Mouse (Mus musculus): ENCODE measurements around the gene Tmem114.

The Tmem114 gene

GRCm38 (mm10) chr16:8406708-8407107 is 18.2 kb downstream of the Tmem114 start:
- peak; percentile 27 to 49 for DNase-seq

DNA sequence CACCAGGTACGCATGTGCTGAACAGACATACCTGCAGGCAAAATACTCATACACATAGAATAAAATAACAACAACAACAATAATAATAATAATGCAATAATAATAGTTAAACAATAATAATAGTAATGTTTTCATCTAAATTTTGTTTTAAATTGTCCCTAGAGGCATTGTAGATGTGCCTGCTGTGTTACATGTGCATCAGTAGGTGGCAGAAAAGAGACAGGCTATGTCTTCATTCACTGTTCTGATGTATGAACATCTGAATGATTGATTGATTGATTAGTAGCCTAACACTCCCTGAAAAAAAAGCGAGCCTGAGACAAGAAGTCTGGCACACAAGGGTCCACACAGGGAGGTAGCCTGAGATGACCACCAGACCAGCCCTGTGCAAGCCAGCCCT is 22.3 kb downstream of the Tmem114 start:
- DNase-seq, result no peak

- DNase-seq, result no peak
Measured at GRCm38 (mm10) chr16:8401171-8401955, 23.6 kb downstream of the Tmem114 start.

- no peak for DNase-seq
Measured at GRCm38 (mm10) chr16:8399868-8400267, 25.1 kb downstream of the Tmem114 start.

- DNase-seq, result no peak
Measured at GRCm38 (mm10) chr16:8394946-8395345, 30.0 kb downstream of the Tmem114 start.

DNA sequence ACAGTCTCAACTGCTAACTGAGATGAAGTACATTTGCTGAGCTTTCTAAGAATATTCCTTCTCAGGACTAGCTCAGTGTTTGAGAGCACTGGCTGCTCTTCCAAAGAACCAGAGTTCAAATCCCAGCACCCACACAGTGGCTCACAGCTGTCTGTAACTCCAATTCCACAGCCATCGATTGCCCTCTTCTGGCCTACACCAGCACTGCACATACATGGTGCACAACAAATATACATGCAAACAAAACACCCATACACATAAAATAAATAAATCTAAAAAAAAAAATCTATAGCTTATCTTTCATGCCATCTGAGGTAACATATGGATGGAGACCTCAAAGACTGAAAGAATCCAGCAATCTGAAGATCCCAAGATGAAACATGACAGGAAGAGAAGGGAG is 36.4 kb downstream of the Tmem114 start:
- DNase-seq, result no peak

- DNase-seq, result no peak
Measured at GRCm38 (mm10) chr16:8386386-8386785, 38.5 kb downstream of the Tmem114 start.

- DNase-seq, result no peak
Measured at GRCm38 (mm10) chr16:8385679-8386078, 39.3 kb downstream of the Tmem114 start.

DNA sequence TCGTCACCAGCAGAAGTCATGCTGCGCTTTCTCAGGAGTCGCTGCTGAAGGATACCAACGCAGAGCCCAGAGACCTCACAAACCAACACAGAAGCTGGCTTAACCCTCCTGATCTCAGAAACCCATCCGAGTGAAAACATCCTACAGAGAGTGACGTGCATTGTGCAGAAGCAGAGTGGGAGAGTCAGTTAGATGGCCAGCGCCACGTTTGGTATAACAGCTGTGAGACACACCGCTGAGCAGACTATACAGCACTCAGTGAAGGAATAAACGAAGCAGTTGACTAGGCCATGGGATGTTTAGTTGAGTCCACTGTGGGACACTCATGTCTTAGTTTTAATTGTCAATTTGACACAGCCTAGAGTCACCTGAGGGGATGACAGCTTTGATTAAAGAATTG is 40.2 kb downstream of the Tmem114 start:
- DNase-seq, result no peak

DNA sequence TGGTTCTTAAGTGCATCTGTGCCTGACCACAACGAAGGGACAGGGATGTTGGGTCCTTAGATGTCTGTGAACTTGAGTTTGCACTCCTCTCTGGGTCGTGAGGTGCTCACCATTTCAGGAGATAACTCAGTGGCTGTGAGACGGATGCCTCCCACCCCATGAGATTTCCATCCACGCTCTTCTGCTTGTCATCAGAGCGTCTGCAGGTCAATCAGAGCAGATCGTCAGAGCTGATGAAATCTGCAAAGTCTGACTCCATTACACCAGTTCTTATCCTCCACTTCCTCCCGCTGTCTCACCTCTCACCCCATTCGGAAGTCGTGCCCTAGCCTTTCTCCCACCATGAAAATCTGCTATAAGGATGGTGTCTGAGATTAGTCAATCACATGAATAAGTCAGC is 41.5 kb downstream of the Tmem114 start:
- DNase-seq, result no peak

DNA sequence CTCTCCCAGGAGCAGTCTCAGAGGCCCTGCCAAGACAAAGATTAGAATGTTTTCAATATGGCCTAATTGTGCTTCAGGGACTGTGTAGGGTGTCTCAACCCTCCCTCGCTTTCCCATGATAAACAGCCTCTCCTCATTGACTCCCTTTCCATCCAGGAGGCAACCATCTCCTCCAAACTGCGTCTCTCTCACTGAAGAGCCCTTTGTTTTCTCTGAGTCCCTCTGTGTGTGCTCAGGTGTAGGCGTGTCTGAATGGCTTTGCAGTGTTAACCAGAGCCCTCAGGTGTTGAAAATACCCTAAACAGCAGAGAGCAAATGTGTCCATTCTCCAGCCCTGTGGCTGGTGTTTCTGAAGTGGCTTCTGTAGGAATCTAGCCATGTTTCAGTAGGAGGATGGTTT is 61.9 kb downstream of the Tmem114 start:
- no peak for DNase-seq
